Mouse (Mus musculus) bone marrow, adult 2 months (tissue): ENCODE data around the gene Grik4.

Experiments used
- CTCF ChIP-seq: fragments of 200-500 bp; IDR thresholded peaks from 2 replicates; pipeline ENCODE4 v1.5.1; 2011; ENCODE audit warnings: low read length, control low read depth; ENCODE audit not compliant: control insufficient read depth, insufficient read depth
- POLR2A ChIP-seq: fragments of 200-500 bp; IDR thresholded peaks from 2 replicates; pipeline ENCODE4 v1.6.1; 2011; ENCODE audit warnings: low read depth, mild to moderate bottlenecking, control low read depth, low read length, borderline replicate concordance; ENCODE audit not compliant: control insufficient read depth

DNA sequence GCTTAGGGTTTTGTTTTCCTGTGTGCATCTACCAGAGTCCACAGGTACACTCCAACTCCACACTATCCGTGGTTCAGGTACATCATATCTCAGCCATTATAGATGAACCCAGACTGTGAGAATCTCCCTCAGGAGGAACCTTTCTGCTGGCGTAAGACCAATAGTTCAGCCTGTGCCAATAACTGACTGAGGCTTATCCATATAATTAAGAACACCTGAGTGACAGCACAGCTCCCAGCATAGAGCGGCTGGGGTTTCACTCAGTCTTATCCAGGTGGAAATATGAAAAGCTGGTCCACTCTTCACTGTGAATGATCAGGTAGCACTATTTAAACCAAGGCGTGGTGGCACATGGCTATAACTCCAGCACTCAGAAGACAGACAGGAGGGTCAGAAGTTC is 440.6 kb downstream of the Grik4 start:
- TF ChIP-seq CTCF: no peak
- TF ChIP-seq POLR2A: no peak
